Mouse (Mus musculus) natural killer cell, adult 2 months (primary cell): ENCODE measurements around the gene Mrvi1.

Experiments used
- DNase-seq, 2 experiments: peaks; one replicate each; pipeline ENCODE4 v3.0.0; 2022; ENCODE audit warnings: low spot score in 2 of 2

Gene Mrvi1

GRCm38 (mm10) chr7:110982053-110982705 lies at the start of gene Mrvi1:
Mrvi1 (minus strand) TSS chr7:110982461.
- DNase-seq: no peak

DNA sequence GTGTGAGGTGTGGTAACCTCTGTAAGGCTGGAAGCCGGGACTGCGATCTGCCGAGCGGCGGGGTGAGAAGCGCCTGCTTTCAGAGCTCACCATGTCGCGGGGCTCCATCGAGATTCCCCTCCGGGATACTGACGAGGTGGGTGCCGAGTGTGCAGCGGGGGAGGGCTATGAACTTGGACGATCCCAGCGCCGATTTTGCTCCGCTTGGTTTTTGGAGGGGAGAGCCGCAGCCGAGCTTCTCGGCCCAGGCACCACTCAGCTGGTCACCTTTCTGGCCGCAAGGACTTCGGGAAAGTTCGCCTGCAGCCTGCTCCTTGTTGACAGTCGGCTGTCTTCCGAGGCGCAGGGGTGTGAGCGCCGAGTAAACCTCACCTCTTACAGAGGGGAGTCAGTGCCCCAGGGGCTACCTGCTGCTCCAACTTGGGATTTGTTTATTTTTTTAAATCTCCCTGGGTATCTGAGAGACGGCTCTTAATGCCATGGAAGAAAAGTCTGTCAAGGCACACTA lies 46.8 kb upstream of the Mrvi1 start:
- DNase-seq: no peak

DNA sequence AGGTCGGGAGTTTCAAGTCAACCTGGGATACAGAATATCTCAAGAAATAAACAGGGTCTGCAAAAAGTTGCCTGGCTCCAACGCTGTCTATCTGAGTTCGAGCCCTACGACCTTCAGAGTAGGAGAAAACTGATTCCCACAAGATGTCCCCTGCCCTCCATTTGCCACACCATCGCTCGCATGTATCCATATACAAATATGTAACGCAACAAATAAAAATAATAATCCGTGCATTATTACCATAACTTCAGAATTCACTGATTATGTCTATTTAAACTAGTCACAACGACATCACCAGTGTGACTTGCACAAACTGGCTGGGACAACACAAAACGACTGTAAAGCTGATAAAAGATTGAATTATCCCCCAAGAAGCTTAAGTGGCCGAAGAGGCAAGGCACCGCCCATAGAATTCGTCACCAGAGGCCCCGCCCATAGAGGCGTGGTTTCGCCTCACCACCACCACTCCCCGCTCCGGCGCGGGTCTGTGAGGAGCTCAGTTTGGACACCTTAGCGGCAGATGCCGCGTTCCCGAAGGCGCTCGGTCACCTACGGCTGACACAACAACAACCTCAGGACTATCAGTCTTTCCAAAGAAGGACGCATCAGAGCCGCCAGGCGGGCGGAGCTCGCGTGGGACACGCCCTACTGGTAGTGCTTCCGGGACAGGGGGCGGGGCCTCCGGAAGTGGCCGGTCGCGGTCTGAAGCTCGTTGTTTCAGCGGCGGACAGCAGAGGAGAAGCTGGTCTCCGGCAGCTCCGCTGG lies 46.2 kb upstream of the Mrvi1 start, which contains the start of gene Ctr9:
Gene Ctr9 (plus strand): TSS at position 671 of the 765 bp plus-strand sequence.
- DNase-seq: peak; percentile 95 to 96

GRCm38 (mm10) chr7:111024912-111025311 lies 42.7 kb upstream of the Mrvi1 start:
- DNase-seq: no peak

DNA sequence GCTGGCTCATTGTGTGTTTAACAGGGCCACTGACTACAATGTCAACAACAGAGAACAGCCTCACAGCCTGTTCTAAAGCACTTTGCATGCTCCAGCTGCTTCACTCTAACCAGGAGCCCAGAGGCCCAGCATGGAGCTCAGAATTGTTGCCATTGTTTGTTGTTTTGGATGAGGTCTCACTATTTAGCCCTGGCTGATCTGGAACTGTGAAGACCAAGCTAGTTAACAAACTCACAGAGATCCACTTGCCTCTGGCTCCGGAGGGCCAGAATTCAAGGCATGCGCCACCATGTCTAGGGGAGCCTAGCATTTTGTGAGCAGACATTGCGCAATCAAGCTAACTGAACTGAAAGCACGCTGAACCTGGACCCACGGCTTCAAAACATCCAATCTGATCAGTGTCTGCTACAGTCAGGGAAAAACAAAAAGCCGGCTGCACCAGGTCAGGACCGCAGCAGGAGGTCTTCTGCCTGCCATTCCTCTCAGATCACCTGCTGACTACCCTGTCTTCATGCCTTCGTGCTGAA lies 41.9 kb upstream of the Mrvi1 start:
- DNase-seq: no peak

DNA sequence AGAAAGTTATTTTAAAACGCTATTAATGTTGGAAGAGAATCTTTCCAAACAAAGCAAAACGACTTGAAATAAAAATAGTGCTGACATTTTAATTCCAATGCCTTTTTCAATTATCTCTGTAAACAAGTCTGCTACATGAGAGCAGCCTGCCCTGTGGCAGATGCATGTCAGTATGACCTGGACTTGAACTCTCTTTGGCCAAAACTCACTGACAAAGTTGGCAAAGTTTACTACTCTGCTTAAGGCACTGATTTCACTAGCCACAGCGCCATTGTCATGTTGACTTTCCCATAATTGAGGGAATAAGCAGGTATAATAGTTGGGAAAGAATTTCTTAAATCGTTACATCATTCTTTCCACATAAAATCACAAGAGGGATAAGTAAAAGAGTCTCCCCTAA lies 38.6 kb upstream of the Mrvi1 start:
- no peak for DNase-seq

DNA sequence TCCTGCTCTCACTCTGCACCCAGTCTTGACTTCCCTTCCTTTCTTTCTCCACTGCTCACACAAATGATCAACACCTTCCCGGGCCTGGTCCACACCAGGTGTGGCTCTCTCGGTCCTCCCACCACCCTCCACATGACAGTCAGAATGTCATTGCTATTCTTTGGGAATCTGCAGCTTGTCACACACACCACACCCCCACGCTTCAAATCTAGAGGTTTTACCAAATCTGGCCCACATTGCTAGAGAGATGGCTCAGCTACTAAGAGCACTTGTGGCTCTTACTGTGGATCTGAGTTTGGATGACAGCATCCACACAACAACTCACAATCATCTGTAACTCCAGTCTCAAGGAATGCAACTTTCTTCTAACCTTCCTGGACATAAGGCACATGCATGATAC lies 34.7 kb upstream of the Mrvi1 start:
- DNase-seq: no peak

DNA sequence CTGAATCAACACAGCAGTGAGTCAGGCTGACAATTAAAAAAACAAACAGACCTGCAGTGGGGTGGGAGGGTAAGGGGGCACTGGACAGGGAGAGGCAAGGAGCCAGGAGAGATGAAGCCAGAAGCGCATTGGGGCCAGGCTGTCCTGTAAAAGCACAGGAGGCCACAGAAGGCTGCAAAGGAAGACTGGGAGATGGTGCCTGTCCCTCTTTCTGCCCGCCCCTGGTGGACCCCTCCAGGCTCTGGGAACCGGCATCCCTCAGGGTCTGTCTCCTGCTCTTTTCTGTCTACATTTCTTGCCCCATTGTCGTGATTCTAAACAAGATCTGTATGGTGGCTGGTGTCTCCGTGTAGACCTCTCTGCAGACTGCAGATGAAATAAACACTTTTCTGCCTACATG lies 33.5 kb upstream of the Mrvi1 start:
- DNase-seq: no peak

GRCm38 (mm10) chr7:111014893-111015292 lies 32.6 kb upstream of the Mrvi1 start:
- DNase-seq: peak; percentile 83 to 89

DNA sequence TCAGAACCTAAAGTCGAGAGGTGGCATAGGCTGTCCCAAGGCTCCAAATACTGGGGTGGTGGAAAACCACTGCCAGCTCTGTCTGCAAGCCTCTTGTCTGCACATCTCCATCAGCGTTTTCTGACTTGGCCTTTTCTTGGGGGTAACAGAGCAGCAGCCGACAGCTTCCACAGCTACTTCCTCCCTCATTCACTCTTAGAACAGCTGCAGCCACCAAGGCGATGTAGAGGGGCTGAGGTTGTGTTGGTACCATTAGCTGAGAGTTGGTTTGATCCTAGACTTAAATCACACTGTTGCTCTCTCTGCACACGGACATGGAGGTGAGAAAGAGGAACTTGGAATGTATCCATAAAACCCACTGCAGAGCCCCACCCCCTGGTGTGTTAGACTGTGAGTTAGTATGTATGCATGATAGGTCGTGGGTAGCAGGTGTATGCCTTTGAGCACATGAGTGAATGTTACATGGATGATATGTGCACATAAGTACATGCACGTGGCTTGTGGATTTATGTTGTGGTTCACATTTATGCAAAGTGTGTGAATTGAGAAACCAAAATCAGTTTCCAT lies 31.9 kb upstream of the Mrvi1 start:
- DNase-seq: peak in 1 of 2 experiments; percentile 16

- no peak for DNase-seq
Measured at GRCm38 (mm10) chr7:111004136-111004840, 22.0 kb upstream of the Mrvi1 start.

GRCm38 (mm10) chr7:110998887-110999827 lies 16.9 kb upstream of the Mrvi1 start:
- no peak for DNase-seq

- no peak for DNase-seq
Measured at GRCm38 (mm10) chr7:110991221-110991494, 8.9 kb upstream of the Mrvi1 start.

- DNase-seq: no peak
Measured at GRCm38 (mm10) chr7:110990356-110991220, 8.3 kb upstream of the Mrvi1 start.

- no peak for DNase-seq
Measured at GRCm38 (mm10) chr7:110989286-110989879, 7.1 kb upstream of the Mrvi1 start.

- no peak for DNase-seq
Measured at GRCm38 (mm10) chr7:110988081-110988480, 5.8 kb upstream of the Mrvi1 start.

DNA sequence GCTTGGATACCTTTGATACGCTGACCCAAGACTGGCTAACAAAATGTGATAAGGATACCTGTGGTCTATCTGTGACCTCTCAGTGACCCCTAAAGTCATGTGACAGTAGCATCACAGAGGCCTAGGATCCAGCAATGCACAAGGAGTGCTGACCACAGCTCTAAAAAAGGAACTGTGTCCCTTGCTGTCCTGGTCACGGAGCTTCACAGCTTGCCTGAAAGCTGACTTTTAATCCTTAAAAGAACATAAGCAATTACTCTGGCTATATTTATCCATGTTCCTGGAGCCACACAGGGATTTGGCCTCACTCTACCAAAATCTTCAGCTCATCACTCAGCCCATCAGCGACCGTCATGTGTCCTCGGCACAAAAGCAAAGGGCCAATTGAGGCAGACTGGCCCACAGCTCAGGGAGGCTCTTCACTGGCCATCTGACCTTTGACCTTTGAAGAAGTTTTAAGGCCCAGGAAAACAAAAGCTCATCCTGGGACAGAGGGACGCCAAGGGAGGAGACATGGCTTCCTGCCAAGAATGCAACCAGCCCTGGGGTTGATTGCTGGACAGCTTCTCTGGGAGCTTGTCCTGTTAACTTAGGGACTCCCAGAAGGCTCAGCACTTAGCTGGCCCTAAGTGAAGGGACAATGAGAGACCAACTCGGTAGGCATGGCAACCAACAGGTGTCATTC lies 3.5 kb upstream of the Mrvi1 start:
- DNase-seq: no peak

GRCm38 (mm10) chr7:110983621-110984020 lies 1.4 kb upstream of the Mrvi1 start:
- no peak for DNase-seq

DNA sequence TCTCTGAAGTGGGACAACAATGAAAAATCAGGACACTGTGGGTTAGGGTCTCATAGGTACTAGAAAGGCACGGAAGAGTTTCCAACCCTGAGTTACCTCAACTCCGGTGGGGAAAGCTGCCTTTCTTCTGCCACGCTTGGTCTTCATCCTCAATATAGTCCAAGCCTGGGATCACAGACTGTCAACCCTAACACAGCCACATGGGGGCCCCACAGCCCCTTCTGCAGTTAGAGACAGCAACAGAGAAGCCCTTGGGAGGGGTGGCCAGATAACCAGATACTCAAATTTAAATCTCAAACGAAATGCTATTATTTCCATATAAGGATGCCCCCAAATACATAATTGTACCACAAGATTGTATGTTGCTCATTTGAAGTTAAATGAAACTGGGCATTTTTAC lies 503 bp upstream of the Mrvi1 start:
- peak in 1 of 2 experiments; percentile 23 for DNase-seq
